Mouse (Mus musculus): ENCODE measurements at regions not wholly inside any gene's neighbourhood (a gene's known extent, or its start where the extent isn't known, plus 50 kb on each side); places are given as distances from the start of the nearest gene placed in this dataset.

GRCm38 (mm10) chr7:129689464-129689863, 97.8 kb downstream of the Wdr11 start:
- intact Hi-C loops (cut with DNase I): no loop called here

- intact Hi-C loops (cut with DNase I): no loop called here
Measured at GRCm38 (mm10) chr7:129690868-129691267, 99.2 kb downstream of the Wdr11 start.

- intact Hi-C loops (cut with DNase I): no loop called here
Measured at GRCm38 (mm10) chr7:129691619-129692071, 100.0 kb downstream of the Wdr11 start.

- intact Hi-C loops (cut with DNase I): no loop called here
Measured at GRCm38 (mm10) chr7:129693635-129694034, 102.0 kb downstream of the Wdr11 start.

- intact Hi-C loops (cut with DNase I): no loop called here
Measured at GRCm38 (mm10) chr7:129694168-129694567, 102.5 kb downstream of the Wdr11 start.

- intact Hi-C loops (cut with DNase I): no loop called here
Measured at GRCm38 (mm10) chr7:129699931-129700570, 108.4 kb downstream of the Wdr11 start.

GRCm38 (mm10) chr7:129727559-129727958, 135.9 kb downstream of the Wdr11 start:
- intact Hi-C loops (cut with DNase I): no loop called here

- intact Hi-C loops (cut with DNase I): no loop called here
Measured at GRCm38 (mm10) chr7:129729709-129730238, 138.1 kb downstream of the Wdr11 start.

- intact Hi-C loops (cut with DNase I): no loop called here
Measured at GRCm38 (mm10) chr7:129730785-129731352, 139.2 kb downstream of the Wdr11 start.

- intact Hi-C loops (cut with DNase I): no loop called here
Measured at GRCm38 (mm10) chr7:129742657-129743056, 151.0 kb downstream of the Wdr11 start.

- intact Hi-C loops (cut with DNase I): no loop called here
Measured at GRCm38 (mm10) chr7:129743955-129744666, 152.4 kb downstream of the Wdr11 start.

- intact Hi-C loops (cut with DNase I): no loop called here
Measured at GRCm38 (mm10) chr7:129746639-129747038, 155.0 kb downstream of the Wdr11 start.

GRCm38 (mm10) chr7:129750936-129751335, 159.3 kb downstream of the Wdr11 start:
- intact Hi-C loops (cut with DNase I): loop anchor here (10.0 kb wide), 1 partner anchor 524 kb away; no protein-coding TSS in a partner anchor

GRCm38 (mm10) chr7:129754737-129755136, 163.1 kb downstream of the Wdr11 start:
- intact Hi-C loops (cut with DNase I): loop anchor here (10.0 kb wide), 1 partner anchor 520 kb away; no protein-coding TSS in a partner anchor

GRCm38 (mm10) chr7:129756138-129756537, 164.5 kb downstream of the Wdr11 start:
- intact Hi-C loops (cut with DNase I): loop anchor here (10.0 kb wide), 1 partner anchor 519 kb away; no protein-coding TSS in a partner anchor

GRCm38 (mm10) chr7:129759848-129760247, 168.2 kb downstream of the Wdr11 start:
- intact Hi-C loops (cut with DNase I): loop anchor here (10.0 kb wide), 1 partner anchor 515 kb away; no protein-coding TSS in a partner anchor

GRCm38 (mm10) chr7:129760386-129760785, 168.7 kb downstream of the Wdr11 start:
- intact Hi-C loops (cut with DNase I): no loop called here

GRCm38 (mm10) chr7:129763754-129764153, 172.1 kb downstream of the Wdr11 start:
- intact Hi-C loops (cut with DNase I): no loop called here

- intact Hi-C loops (cut with DNase I): no loop called here
Measured at GRCm38 (mm10) chr7:129764456-129764970, 172.8 kb downstream of the Wdr11 start.

GRCm38 (mm10) chr7:129765681-129766080, 174.0 kb downstream of the Wdr11 start:
- intact Hi-C loops (cut with DNase I): no loop called here

- intact Hi-C loops (cut with DNase I): no loop called here
Measured at GRCm38 (mm10) chr7:129766087-129766834, 174.6 kb downstream of the Wdr11 start.

All from adrenal gland (tissue).